Mouse (Mus musculus) forebrain, embryonic 15.5 days (tissue): ENCODE results near the gene Dcun1d2. TPM values are rescaled to one million over a fixed set of nuclear protein-coding genes. Genes with fewer than 3 reads are reported as not detected.

Experiments used
- ATAC-seq: fragments of 200-750 bp; cut with Nextera tagmentation; replicated peaks from 2 replicates; pipeline ENCODE4 v1.8.0; 2017; ENCODE audit warnings: mild to moderate bottlenecking, moderate TSS enrichment, moderate library complexity
- H3K27ac ChIP-seq: fragments of 300-500 bp; sonication (generic); replicated peaks from 2 replicates; pipeline ENCODE4 v1.5.1; 2015; ENCODE audit warnings: mild to moderate bottlenecking, inconsistent platforms
- H3K27me3 ChIP-seq: fragments of 300-500 bp; sonication (generic); 2 replicates; pipeline ENCODE4 v1.6.1; 2015; ENCODE audit warnings: inconsistent platforms
- H3K36me3 ChIP-seq: fragments of 300-500 bp; sonication (generic); 2 replicates; pipeline ENCODE4 v1.6.1; 2015; ENCODE audit warnings: mild to moderate bottlenecking, inconsistent platforms
- H3K4me1 ChIP-seq: fragments of 300-500 bp; sonication (generic); 2 replicates; pipeline ENCODE4 v1.6.1; 2015; ENCODE audit warnings: inconsistent platforms
- H3K4me2 ChIP-seq: fragments of 300-500 bp; sonication (generic); replicated peaks from 2 replicates; pipeline ENCODE4 v1.6.1; 2015; ENCODE audit warnings: mild to moderate bottlenecking, inconsistent platforms
- H3K4me3 ChIP-seq: fragments of 300-500 bp; sonication (generic); 2 replicates; pipeline ENCODE4 v1.5.1; 2015; ENCODE audit warnings: mild to moderate bottlenecking, inconsistent platforms
- H3K9ac ChIP-seq: fragments of 300-500 bp; sonication (generic); replicated peaks from 2 replicates; pipeline ENCODE4 v1.6.1; 2015; ENCODE audit warnings: mild to moderate bottlenecking, inconsistent platforms
- H3K9me3 ChIP-seq: fragments of 300-500 bp; sonication (generic); 2 replicates; pipeline ENCODE4 v1.6.1; 2016; ENCODE audit warnings: inconsistent platforms
- WGBS: fragments of 180-500 bp; shearing (Covaris S2); methylation state at CpG from one replicate; pipeline ENCODE4 v1.1.7; 2015; ENCODE audit warnings: mixed read lengths; 5-methylcytosine and 5-hydroxymethylcytosine counted together
- polyA plus RNA-seq: library from polyadenylated mRNA; unstranded; fragments of >200 nt; fragmentation: Nextera tagmentation; extraction: Ambion mirVana; gene quantifications from 2 replicates; pipeline ENCODE4 v1.2.1, GENCODE M21; 2015

The Dcun1d2 gene
- polyA plus RNA-seq, 1 experiment from 2014 or later: 35.7 TPM

GRCm38 (mm10) chr8:13218441-13218840 lies 69.5 kb downstream of the Dcun1d2 start:
- WGBS: 86% methylated on average over 4 of the region's 4 CpGs
- Histone ChIP-seq H3K4me1 (no peaks in the 10 kb centered on the region), H3K9me3 (no peaks in the 10 kb centered on the region), H3K4me3 (no peak overlapping the region), H3K27ac (no peak overlapping the region), H3K9ac (no peak overlapping the region), H3K36me3 (no peaks in the 10 kb centered on the region), H3K27me3 (no peaks in the 10 kb centered on the region), H3K4me2 (no peak overlapping the region)
- ATAC-seq: no peak

- no peak overlapping the region for H3K4me3 ChIP-seq
- no peak overlapping the region for H3K27ac ChIP-seq
- H3K4me2 ChIP-seq: no peak overlapping the region
- no peaks in the 10 kb centered on the region for H3K36me3 ChIP-seq
- H3K27me3 ChIP-seq: no peaks in the 10 kb centered on the region
- no peaks in the 10 kb centered on the region for H3K9me3 ChIP-seq
- ATAC-seq: no peak
- peaks cover 4% of the 10 kb centered on the region for H3K4me1 ChIP-seq
- H3K9ac ChIP-seq: no peak overlapping the region
Measured at GRCm38 (mm10) chr8:13217986-13218385, 69.9 kb downstream of the Dcun1d2 start.

- no peaks in the 10 kb centered on the region for H3K9me3 ChIP-seq
- H3K4me1 ChIP-seq: peaks cover 5% of the 10 kb centered on the region
- no peak overlapping the region for H3K9ac ChIP-seq
- H3K27ac ChIP-seq: no peak overlapping the region
- no peak overlapping the region for H3K4me2 ChIP-seq
- WGBS: 63% methylated on average over 5 of the region's 5 CpGs
- ATAC-seq: no peak
- no peaks in the 10 kb centered on the region for H3K27me3 ChIP-seq
- no peaks in the 10 kb centered on the region for H3K36me3 ChIP-seq
- H3K4me3 ChIP-seq: no peak overlapping the region
Measured at GRCm38 (mm10) chr8:13217093-13217492, 70.8 kb downstream of the Dcun1d2 start.

GRCm38 (mm10) chr8:13216386-13216785 lies 71.5 kb downstream of the Dcun1d2 start:
- ATAC-seq: no peak
- Histone ChIP-seq H3K9me3 (no peaks in the 10 kb centered on the region), H3K4me3 (no peak overlapping the region), H3K27me3 (no peaks in the 10 kb centered on the region), H3K4me1 (peaks cover 5% of the 10 kb centered on the region), H3K4me2 (no peak overlapping the region), H3K36me3 (no peaks in the 10 kb centered on the region), H3K27ac (no peak overlapping the region), H3K9ac (no peak overlapping the region)
- WGBS: 74% methylated on average over 8 of the region's 8 CpGs

GRCm38 (mm10) chr8:13213479-13214268 lies 74.3 kb downstream of the Dcun1d2 start:
- H3K4me2 ChIP-seq: peak overlapping the region; percentile 28; the same call in 1 of the 2 replicates
- H3K36me3 ChIP-seq: no peaks in the 10 kb centered on the region
- whole genome bisulfite sequencing: 24% methylated on average over 10 of the region's 10 CpGs
- H3K9ac ChIP-seq: no peak overlapping the region
- H3K27ac ChIP-seq: no peak overlapping the region
- peak; percentile 72 for ATAC-seq
- H3K4me3 ChIP-seq: no peak overlapping the region
- peaks cover 5% of the 10 kb centered on the region for H3K4me1 ChIP-seq
- no peaks in the 10 kb centered on the region for H3K9me3 ChIP-seq
- no peaks in the 10 kb centered on the region for H3K27me3 ChIP-seq

GRCm38 (mm10) chr8:13209770-13210169 lies 78.2 kb downstream of the Dcun1d2 start:
- no peak overlapping the region for H3K9ac ChIP-seq
- ATAC-seq: no peak
- no peak overlapping the region for H3K27ac ChIP-seq
- H3K4me3 ChIP-seq: no peak overlapping the region
- WGBS: 50% methylated on average over 1 of the region's 1 CpGs
- H3K4me2 ChIP-seq: no peak overlapping the region
- H3K27me3 ChIP-seq: no peaks in the 10 kb centered on the region
- H3K36me3 ChIP-seq: no peaks in the 10 kb centered on the region
- H3K9me3 ChIP-seq: no peaks in the 10 kb centered on the region
- peaks cover 5% of the 10 kb centered on the region for H3K4me1 ChIP-seq

GRCm38 (mm10) chr8:13208627-13209355 lies 79.1 kb downstream of the Dcun1d2 start:
- no peak for ATAC-seq
- H3K27me3 ChIP-seq: no peaks in the 10 kb centered on the region
- H3K36me3 ChIP-seq: no peaks in the 10 kb centered on the region
- no peak overlapping the region for H3K4me3 ChIP-seq
- H3K4me1 ChIP-seq: peaks cover 5% of the 10 kb centered on the region
- 51% methylated on average over 6 of the region's 6 CpGs for WGBS
- H3K9ac ChIP-seq: no peak overlapping the region
- no peaks in the 10 kb centered on the region for H3K9me3 ChIP-seq
- H3K4me2 ChIP-seq: no peak overlapping the region
- no peak overlapping the region for H3K27ac ChIP-seq

- Histone ChIP-seq H3K9ac (no peak overlapping the region), H3K27ac (no peak overlapping the region), H3K4me2 (no peak overlapping the region), H3K4me1 (no peaks in the 10 kb centered on the region; the same call in 1 of the 2 replicates), H3K27me3 (peaks cover 18% of the 10 kb centered on the region), H3K4me3 (no peak overlapping the region), H3K9me3 (no peaks in the 10 kb centered on the region), H3K36me3 (no peaks in the 10 kb centered on the region)
- WGBS: 53% methylated on average over 5 of the region's 5 CpGs
- no peak for ATAC-seq
Measured at GRCm38 (mm10) chr8:13206290-13206689, 81.6 kb downstream of the Dcun1d2 start.

Other genes with a start within 250 kb of the Dcun1d2 start
- gene Proz, start 227.2 kb downstream of the Dcun1d2 start, polyA plus RNA-seq: 1.4 and 2.0 TPM in 2 replicates
- 51.0 and 51.4 TPM in 2 replicates for gene Pcid2, start 182.7 kb downstream of the Dcun1d2 start, polyA plus RNA-seq
- gene Cul4a, start 182.5 kb downstream of the Dcun1d2 start, polyA plus RNA-seq: 68.4 and 73.8 TPM in 2 replicates
- gene Lamp1, start 129.0 kb downstream of the Dcun1d2 start, polyA plus RNA-seq: 236 and 242 TPM in 2 replicates
- gene Grtp1, start 87.5 kb downstream of the Dcun1d2 start, polyA plus RNA-seq: 18.7 and 23.4 TPM in 2 replicates
- 0.57 TPM in 1 of 2 replicates, not detected in the other for gene Adprhl1, start 34.0 kb downstream of the Dcun1d2 start, polyA plus RNA-seq
- 46.3 and 49.3 TPM in 2 replicates for gene Tmco3, start 59 bp upstream of the Dcun1d2 start, polyA plus RNA-seq
- gene Tfdp1, start 50.6 kb upstream of the Dcun1d2 start, polyA plus RNA-seq: 144 and 146 TPM in 2 replicates
- gene Atp4b, start 108.7 kb upstream of the Dcun1d2 start, polyA plus RNA-seq: not detected in 2 replicates
- 0.03 TPM in 1 of 2 replicates, not detected in the other for gene Grk1, start 117.0 kb upstream of the Dcun1d2 start, polyA plus RNA-seq
- 0.36 TPM in 1 of 2 replicates, not detected in the other for gene Tmem255b, start 147.1 kb upstream of the Dcun1d2 start, polyA plus RNA-seq
- 21.1 and 23.3 TPM in 2 replicates for gene Gas6, start 206.4 kb upstream of the Dcun1d2 start, polyA plus RNA-seq